Mouse (Mus musculus) induced T-regulatory cell, adult 2 months (primary cell): ENCODE data around the gene Aldh3b1.

ENCODE experiments used
- DNase-seq: peaks from one replicate; pipeline ENCODE4 v3.0.0-alpha.2; 2012; ENCODE audit warnings: low read depth

The Aldh3b1 gene

GRCm38 (mm10) chr19:3942986-3943735 is 13.6 kb upstream of the Aldh3b1 start:
- peak; percentile 85 for DNase-seq

GRCm38 (mm10) chr19:3942315-3942714 is 12.7 kb upstream of the Aldh3b1 start:
- no peak for DNase-seq

GRCm38 (mm10) chr19:3935896-3936850 is 6.6 kb upstream of the Aldh3b1 start:
- DNase-seq, result peak; percentile 78

GRCm38 (mm10) chr19:3935032-3935895 is 5.7 kb upstream of the Aldh3b1 start, which contains the start of gene Unc93b1:
Unc93b1 (plus strand) TSS chr19:3935186.
- peak; percentile 78 for DNase-seq

GRCm38 (mm10) chr19:3931716-3932115 is 2.1 kb upstream of the Aldh3b1 start:
- no peak for DNase-seq

GRCm38 (mm10) chr19:3930262-3931057 is 852 bp upstream of the Aldh3b1 start:
- DNase-seq, result no peak

GRCm38 (mm10) chr19:3928779-3929178 is 829 bp downstream of the Aldh3b1 start:
- no peak for DNase-seq

- DNase-seq, result no peak
Observed at GRCm38 (mm10) chr19:3927989-3928388, 1.6 kb downstream of the Aldh3b1 start.

GRCm38 (mm10) chr19:3926685-3927084 is 2.9 kb downstream of the Aldh3b1 start:
- no peak for DNase-seq

GRCm38 (mm10) chr19:3926279-3926678 is 3.3 kb downstream of the Aldh3b1 start:
- DNase-seq, result no peak

GRCm38 (mm10) chr19:3925859-3926258 is 3.7 kb downstream of the Aldh3b1 start:
- no peak for DNase-seq

GRCm38 (mm10) chr19:3924868-3925267 is 4.7 kb downstream of the Aldh3b1 start:
- DNase-seq, result no peak

- DNase-seq, result no peak
Observed at GRCm38 (mm10) chr19:3924190-3924589, 5.4 kb downstream of the Aldh3b1 start.

GRCm38 (mm10) chr19:3923586-3923985 is 6.0 kb downstream of the Aldh3b1 start:
- no peak for DNase-seq

- DNase-seq, result no peak
Observed at GRCm38 (mm10) chr19:3922661-3923371, 6.8 kb downstream of the Aldh3b1 start.

GRCm38 (mm10) chr19:3919928-3920327 is 9.7 kb downstream of the Aldh3b1 start:
- DNase-seq, result no peak

GRCm38 (mm10) chr19:3916727-3917126 is 12.9 kb downstream of the Aldh3b1 start:
- DNase-seq, result no peak

- no peak for DNase-seq
Observed at GRCm38 (mm10) chr19:3914535-3914934, 15.1 kb downstream of the Aldh3b1 start.

GRCm38 (mm10) chr19:3913692-3914091 is 15.9 kb downstream of the Aldh3b1 start:
- DNase-seq, result no peak
